Mouse (Mus musculus) T-cell, adult 66 days (primary cell): ENCODE results near the gene 9230112D13Rik. TPM values are rescaled to one million over a fixed set of nuclear protein-coding genes. Genes with fewer than 3 reads are reported as not detected.

Experiments used
- total RNA-seq, 2 experiments: library from RNA; stranded (reverse); gene quantifications; 3 replicates in 1 of 2; 4 replicates in 1 of 2; pipeline ENCODE4 v1.2.4; 2023

The 9230112D13Rik gene
- not detected for total RNA-seq

DNA sequence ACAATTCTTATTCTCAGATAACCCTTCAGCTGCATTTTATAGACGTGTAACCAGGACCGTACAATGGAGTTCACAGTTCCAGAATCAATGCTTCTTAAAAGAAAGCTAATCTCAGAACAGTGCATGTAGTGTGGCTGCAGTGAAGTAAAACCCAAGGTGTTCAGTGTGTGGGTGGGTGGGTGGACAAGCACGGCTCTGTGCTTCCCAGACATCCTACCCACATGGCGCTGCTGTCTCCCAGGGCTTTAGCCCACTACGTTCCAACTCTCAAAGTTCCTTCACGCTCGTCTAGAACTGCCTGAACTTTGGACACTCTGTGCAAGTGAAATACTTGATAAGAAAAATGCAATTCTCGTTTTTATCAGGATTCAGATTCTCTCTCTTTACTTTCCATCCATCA, at the start of gene 9230112D13Rik:
TSS of gene 9230112D13Rik (minus strand) at position 101 of the 400 bp plus-strand sequence.

GRCm38 (mm10) chr14:34503325-34503647, 19.3 kb downstream of the 9230112D13Rik start, which contains the start of gene Bmpr1a:
Gene Bmpr1a, minus strand, starts transcription at chr14:34503341.

Other genes with a start within 250 kb of the 9230112D13Rik start
- gene Shld2, start 212.3 kb downstream of the 9230112D13Rik start, total RNA-seq, result 10 to 100 TPM; 19.8 to 20.7 TPM
- 100 to 1,000 TPM; 141 to 171 TPM for gene Glud1, start 212.1 kb downstream of the 9230112D13Rik start, total RNA-seq
- gene Fam25c, start 167.4 kb downstream of the 9230112D13Rik start, total RNA-seq, result not detected
- gene Sncg, start 148.0 kb downstream of the 9230112D13Rik start, total RNA-seq, result not detected
- gene Mmrn2, start 147.3 kb downstream of the 9230112D13Rik start, total RNA-seq, result not detected
- gene Bmpr1a, start 19.5 kb downstream of the 9230112D13Rik start, total RNA-seq, result 1 to 10 TPM; 2.6 to 3.3 TPM
- gene Ldb3, start 65.9 kb upstream of the 9230112D13Rik start, total RNA-seq, result not detected
- gene Opn4, start 77.3 kb upstream of the 9230112D13Rik start, total RNA-seq, result not detected
- 10 to 100 TPM; 96.9 to 98.5 TPM for gene Wapl, start 151.1 kb upstream of the 9230112D13Rik start, total RNA-seq